Mouse (Mus musculus) intestine, embryonic 16.5 days (tissue): ENCODE measurements around the gene Knstrn. TPM values are rescaled to one million over a fixed set of nuclear protein-coding genes. Genes with fewer than 3 reads are reported as not detected.

Experiments
- ATAC-seq: fragments of 200-750 bp; cut with Nextera tagmentation; 2 replicates; pipeline ENCODE4 v1.8.0; 2017; ENCODE audit warnings: moderate TSS enrichment, moderate library complexity
- H3K27ac ChIP-seq: fragments of 300-500 bp; sonication (generic); 2 replicates; pipeline ENCODE4 v1.5.1; 2014; ENCODE audit warnings: mild to moderate bottlenecking, low read length
- H3K27me3 ChIP-seq: fragments of 300-500 bp; sonication (generic); replicated peaks from 2 replicates; pipeline ENCODE4 v1.6.1; 2014; ENCODE audit warnings: low read length, control low read depth, mixed read lengths; ENCODE audit not compliant: control insufficient read depth, insufficient read depth
- H3K36me3 ChIP-seq: fragments of 300-500 bp; sonication (generic); 2 replicates; pipeline ENCODE4 v1.6.1; 2014; ENCODE audit warnings: low read length, control low read depth; ENCODE audit not compliant: control insufficient read depth, insufficient read depth
- H3K4me1 ChIP-seq: fragments of 300-500 bp; sonication (generic); 2 replicates; pipeline ENCODE4 v1.6.1; 2014; ENCODE audit warnings: low read length, control low read depth, mixed read lengths; ENCODE audit not compliant: control insufficient read depth, insufficient read depth
- H3K4me2 ChIP-seq: fragments of 300-500 bp; sonication (generic); 2 replicates; pipeline ENCODE4 v1.6.1; 2014; ENCODE audit warnings: low read depth, low read length, control low read depth
- H3K4me3 ChIP-seq: fragments of 300-500 bp; sonication (generic); 2 replicates; pipeline ENCODE4 v1.5.1; 2014; ENCODE audit warnings: mild to moderate bottlenecking, low read length
- H3K9ac ChIP-seq: fragments of 300-500 bp; sonication (generic); 2 replicates; pipeline ENCODE4 v1.6.1; 2014; ENCODE audit warnings: low read depth, low read length
- H3K9me3 ChIP-seq: fragments of 300-500 bp; sonication (generic); 2 replicates; pipeline ENCODE4 v1.6.1; 2016; ENCODE audit warnings: low read length, control low read depth; ENCODE audit not compliant: control insufficient read depth
- WGBS: fragments of 180-500 bp; shearing (Covaris S2); extraction: QIAGEN DNeasy Blood & Tissue Kit; methylation state at CpG from one replicate; pipeline ENCODE4 v1.1.7; 2014; 5-methylcytosine and 5-hydroxymethylcytosine counted together
- polyA plus RNA-seq: library from polyadenylated mRNA; unstranded; fragments of >200 nt; fragmentation: Nextera tagmentation; extraction: Ambion mirVana; gene quantifications from 2 replicates; pipeline ENCODE4 v1.2.1, GENCODE M21; 2015

The Knstrn gene
- polyA plus RNA-seq, 1 experiment from 2014 or later, result 85.7 TPM

- Histone ChIP-seq H3K9ac (no peak overlapping the region), H3K27me3 (peaks cover 15% of the 10 kb centered on the region), H3K27ac (no peak overlapping the region), H3K4me3 (no peak overlapping the region), H3K9me3 (no peaks in the 10 kb centered on the region), H3K4me2 (no peak overlapping the region), H3K36me3 (no peaks in the 10 kb centered on the region; the same call in 1 of the 2 replicates), H3K4me1 (0 out of 2 replicates have a peak, but pooled peaks cover 4% of the 10 kb centered on the region)
- no peak for ATAC-seq
- 82% methylated on average over 4 of the region's 4 CpGs for WGBS
These were observed 77.4 kb downstream of the Knstrn start for GRCm38 (mm10) chr2:118891173-118891572.

- Histone ChIP-seq H3K4me3 (peak overlapping the region; percentile 51), H3K36me3 (no peaks in the 10 kb centered on the region), H3K4me1 (peaks cover 10% of the 10 kb centered on the region), H3K4me2 (peak overlapping the region; percentile 59), H3K9me3 (no peaks in the 10 kb centered on the region), H3K27me3 (peaks cover 53% of the 10 kb centered on the region), H3K27ac (no peak overlapping the region), H3K9ac (peak overlapping the region; percentile 52)
- 2% methylated on average over 38 of the region's 38 CpGs for WGBS
- peak; percentile 6 for ATAC-seq
These were observed 82.4 kb downstream of the Knstrn start for GRCm38 (mm10) chr2:118895990-118896913.

GRCm38 (mm10) chr2:118896914-118897291 lies 83.1 kb downstream of the Knstrn start:
- Histone ChIP-seq H3K36me3 (no peaks in the 10 kb centered on the region), H3K9ac (peak overlapping the region; percentile 52; the same call in 1 of the 2 replicates), H3K27ac (no peak overlapping the region), H3K4me1 (peaks cover 10% of the 10 kb centered on the region), H3K9me3 (no peaks in the 10 kb centered on the region), H3K4me2 (peak overlapping the region; percentile 59), H3K27me3 (peaks cover 53% of the 10 kb centered on the region), H3K4me3 (peak overlapping the region; percentile 51)
- WGBS, result 1% methylated on average over 13 of the region's 13 CpGs
- ATAC-seq, result no peak

- Histone ChIP-seq H3K4me3 (no peak overlapping the region; the same call in 1 of the 2 replicates), H3K4me2 (peak overlapping the region; percentile 59), H3K4me1 (peaks cover 10% of the 10 kb centered on the region), H3K9ac (no peak overlapping the region), H3K27ac (no peak overlapping the region), H3K27me3 (peaks cover 53% of the 10 kb centered on the region), H3K36me3 (no peaks in the 10 kb centered on the region), H3K9me3 (no peaks in the 10 kb centered on the region)
- 6% methylated on average over 7 of the region's 7 CpGs for WGBS
- ATAC-seq, result no peak
These were observed 83.6 kb downstream of the Knstrn start for GRCm38 (mm10) chr2:118897392-118897791.

GRCm38 (mm10) chr2:118897808-118898207 lies 84.0 kb downstream of the Knstrn start:
- Histone ChIP-seq H3K27ac (no peak overlapping the region), H3K9ac (no peak overlapping the region), H3K4me2 (no peak overlapping the region), H3K9me3 (no peaks in the 10 kb centered on the region), H3K27me3 (peaks cover 53% of the 10 kb centered on the region), H3K36me3 (no peaks in the 10 kb centered on the region), H3K4me3 (no peak overlapping the region), H3K4me1 (peaks cover 11% of the 10 kb centered on the region)
- no peak for ATAC-seq
- 3% methylated on average over 11 of the region's 11 CpGs for WGBS

GRCm38 (mm10) chr2:118898771-118899170 lies 85.0 kb downstream of the Knstrn start:
- peaks cover 53% of the 10 kb centered on the region for H3K27me3 ChIP-seq
- no peak overlapping the region for H3K27ac ChIP-seq
- ATAC-seq, result no peak
- no peaks in the 10 kb centered on the region for H3K9me3 ChIP-seq
- no peaks in the 10 kb centered on the region for H3K36me3 ChIP-seq
- no peak overlapping the region for H3K4me3 ChIP-seq
- H3K4me2 ChIP-seq, result no peak overlapping the region
- H3K4me1 ChIP-seq, result peaks cover 19% of the 10 kb centered on the region
- 13% methylated on average over 4 of the region's 4 CpGs for WGBS
- H3K9ac ChIP-seq, result no peak overlapping the region

GRCm38 (mm10) chr2:118899306-118899705 lies 85.5 kb downstream of the Knstrn start:
- Histone ChIP-seq H3K36me3 (no peaks in the 10 kb centered on the region), H3K9ac (no peak overlapping the region), H3K4me1 (peaks cover 19% of the 10 kb centered on the region), H3K9me3 (no peaks in the 10 kb centered on the region), H3K4me2 (no peak overlapping the region), H3K4me3 (no peak overlapping the region), H3K27me3 (peaks cover 53% of the 10 kb centered on the region), H3K27ac (no peak overlapping the region)
- ATAC-seq, result no peak
- WGBS, result 23% methylated on average over 7 of the region's 7 CpGs

GRCm38 (mm10) chr2:118899981-118900825 lies 86.4 kb downstream of the Knstrn start, which contains the start of gene Bahd1:
Bahd1 (plus strand) TSS chr2:118900377.
- Histone ChIP-seq H3K9ac (peak within 1 kb of the TSS; percentile 65), H3K4me3 (peak within 1 kb of the TSS; percentile 89), H3K27me3 (peaks cover 47% of the 10 kb centered on the region), H3K9me3 (no peaks in the 10 kb centered on the region), H3K27ac (no peak within 1 kb of the TSS), H3K36me3 (no peaks in the 10 kb centered on the region), H3K4me1 (peaks cover 19% of the 10 kb centered on the region), H3K4me2 (peak within 1 kb of the TSS; percentile 98)
- WGBS, result under 1% methylated on average over 32 of the region's 32 CpGs
- no peak for ATAC-seq

- H3K4me3 ChIP-seq, result peak overlapping the region; percentile 89
- H3K27me3 ChIP-seq, result peaks cover 41% of the 10 kb centered on the region
- ATAC-seq, result no peak
- H3K4me1 ChIP-seq, result peaks cover 19% of the 10 kb centered on the region
- H3K9me3 ChIP-seq, result no peaks in the 10 kb centered on the region
- H3K36me3 ChIP-seq, result no peaks in the 10 kb centered on the region
- H3K9ac ChIP-seq, result peak overlapping the region; percentile 65
- H3K27ac ChIP-seq, result no peak overlapping the region
- 0% methylated on average over 11 of the region's 11 CpGs for WGBS
- peak overlapping the region; percentile 98 for H3K4me2 ChIP-seq
These were observed 87.0 kb downstream of the Knstrn start for GRCm38 (mm10) chr2:118900826-118901140.
